Mouse (Mus musculus): ENCODE measurements at regions not wholly inside any gene's neighbourhood (a gene's known extent, or its start where the extent isn't known, plus 50 kb on each side); places are given as distances from the start of the nearest gene placed in this dataset.

GRCm38 (mm10) chr3:131886984-131887383 is 198.1 kb upstream of the Dkk2 start:
- DNase-seq (ENCODE audit: low spot score): no peak
- Histone ChIP-seq H3K27ac (ENCODE audit: low read depth) (no peak overlapping the region), H3K9ac (replicated peaks; ENCODE audit: low read depth, low read length) (no peak overlapping the region), H3K9me3 (replicated peaks; ENCODE audit: control insufficient read depth, low read length) (no peaks in the 10 kb centered on the region; the same call in 1 of the 2 replicates), H3K4me2 (ENCODE audit: low read depth, low read length) (no peak overlapping the region), H3K27me3 (ENCODE audit: control insufficient read depth, insufficient read depth, low read length) (no peaks in the 10 kb centered on the region), H3K4me1 (ENCODE audit: control insufficient read depth, insufficient read depth) (no peaks in the 10 kb centered on the region), H3K4me3 (ENCODE audit: low read depth, low read length) (no peak overlapping the region), H3K36me3 (replicated peaks; ENCODE audit: control insufficient read depth, insufficient read depth, low read length) (no peaks in the 10 kb centered on the region)
- WGBS: 90% methylated on average over 8 of the region's 8 CpGs
- TF ChIP-seq EP300 (IDR thresholded peaks at IDR 0.05; ENCODE audit: low read depth): no peak
- TF ChIP-seq CTCF (IDR thresholded peaks at IDR 0.05; ENCODE audit: low read depth): no peak
- no peak for ATAC-seq (ENCODE audit: insufficient read depth, low read depth)

GRCm38 (mm10) chr3:131887670-131888069 is 197.4 kb upstream of the Dkk2 start:
- no peaks in the 10 kb centered on the region for H3K36me3 ChIP-seq (replicated peaks; ENCODE audit: control insufficient read depth, insufficient read depth, low read length)

DNA sequence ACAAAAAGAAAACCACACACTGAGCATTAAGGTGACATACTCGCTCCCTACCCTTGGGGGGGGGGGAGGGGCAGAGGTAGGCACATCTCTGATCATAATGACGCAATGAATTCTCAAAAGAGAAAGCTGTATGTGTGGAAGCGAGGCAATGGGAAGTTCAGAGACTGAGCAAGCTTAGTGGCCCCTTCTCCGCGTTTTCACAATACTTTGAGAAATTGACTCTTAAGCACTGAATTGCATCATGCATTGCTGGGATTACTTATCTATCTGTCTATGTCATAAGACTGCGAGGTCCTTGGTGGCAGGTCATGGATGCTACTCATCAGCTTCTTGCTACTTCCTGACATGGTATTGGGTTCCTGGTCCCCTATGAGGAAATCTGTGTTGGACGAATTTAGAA is 193.2 kb upstream of the Dkk2 start:
- 76% methylated on average over 7 of the region's 7 CpGs for WGBS
- Histone ChIP-seq H3K9me3 (replicated peaks; ENCODE audit: control insufficient read depth, low read length) (no peaks in the 10 kb centered on the region), H3K4me1 (ENCODE audit: control insufficient read depth, insufficient read depth) (no peaks in the 10 kb centered on the region), H3K36me3 (replicated peaks; ENCODE audit: control insufficient read depth, insufficient read depth, low read length) (no peaks in the 10 kb centered on the region), H3K4me2 (ENCODE audit: low read depth, low read length) (no peak overlapping the region), H3K27me3 (ENCODE audit: control insufficient read depth, insufficient read depth, low read length) (no peaks in the 10 kb centered on the region), H3K27ac (ENCODE audit: low read depth) (no peak overlapping the region), H3K9ac (replicated peaks; ENCODE audit: low read depth, low read length) (no peak overlapping the region), H3K4me3 (ENCODE audit: low read depth, low read length) (no peak overlapping the region)
- no peak for ATAC-seq (ENCODE audit: insufficient read depth, low read depth)
- TF ChIP-seq CTCF (IDR thresholded peaks at IDR 0.05; ENCODE audit: low read depth) (no peak), EP300 (IDR thresholded peaks at IDR 0.05; ENCODE audit: low read depth) (no peak)
- no peak for DNase-seq (ENCODE audit: low spot score)

More at GRCm38 (mm10) chr3:131887670-131888069, 197.4 kb upstream of the Dkk2 start:
- WGBS: 72% methylated on average over 4 of the region's 4 CpGs
- no peak overlapping the region for H3K27ac ChIP-seq (ENCODE audit: low read depth)
- H3K9me3 ChIP-seq (replicated peaks; ENCODE audit: control insufficient read depth, low read length): no peaks in the 10 kb centered on the region; the same call in 1 of the 2 replicates
- no peak overlapping the region for H3K9ac ChIP-seq (replicated peaks; ENCODE audit: low read depth, low read length)
- ATAC-seq (ENCODE audit: insufficient read depth, low read depth) (no peak), DNase-seq (ENCODE audit: low spot score) (no peak)
- TF ChIP-seq CTCF (IDR thresholded peaks at IDR 0.05; ENCODE audit: low read depth): no peak
- TF ChIP-seq EP300 (IDR thresholded peaks at IDR 0.05; ENCODE audit: low read depth): no peak
- no peaks in the 10 kb centered on the region for H3K4me1 ChIP-seq (ENCODE audit: control insufficient read depth, insufficient read depth)
- H3K4me3 ChIP-seq (ENCODE audit: low read depth, low read length): no peak overlapping the region
- H3K4me2 ChIP-seq (ENCODE audit: low read depth, low read length): no peak overlapping the region
- H3K27me3 ChIP-seq (ENCODE audit: control insufficient read depth, insufficient read depth, low read length): no peaks in the 10 kb centered on the region

DNA sequence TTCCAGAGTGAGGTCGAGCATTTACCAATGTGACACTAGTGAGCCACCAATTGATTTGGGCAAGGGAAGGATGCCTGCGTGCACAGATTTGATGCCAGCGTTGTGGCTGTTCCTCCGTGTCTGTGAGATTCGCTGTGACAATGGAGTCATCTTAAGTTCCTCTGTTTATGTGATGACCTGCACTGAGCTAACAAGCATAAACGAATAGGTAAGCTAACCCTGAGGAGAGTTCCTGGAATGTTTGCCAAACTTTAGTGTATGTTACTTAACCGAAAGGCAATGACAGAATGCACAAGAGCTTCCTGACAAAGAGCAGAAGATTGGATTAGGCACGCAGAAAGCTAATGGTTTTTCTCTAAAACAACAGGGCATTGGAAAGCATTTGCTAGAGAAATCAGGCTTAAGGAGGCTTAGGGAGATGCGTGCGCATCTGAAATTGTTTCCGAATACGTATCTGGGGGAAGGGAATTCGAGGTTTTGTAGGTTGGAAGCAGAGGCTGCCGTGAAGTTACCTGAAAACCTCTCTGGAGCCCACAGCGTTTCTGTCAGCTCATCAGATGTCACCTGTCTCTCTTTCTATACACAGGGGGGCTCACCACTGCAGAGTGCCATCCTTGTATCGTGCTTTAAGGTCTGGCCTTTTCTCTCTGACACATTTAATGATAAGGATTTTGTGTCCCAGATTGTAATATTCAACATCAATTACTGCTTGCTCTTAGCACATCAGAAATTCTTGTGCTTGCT is 191.9 kb upstream of the Dkk2 start:
- Histone ChIP-seq H3K27me3 (ENCODE audit: control insufficient read depth, insufficient read depth, low read length) (no peaks in the 10 kb centered on the region), H3K27ac (ENCODE audit: low read depth) (no peak overlapping the region), H3K9ac (replicated peaks; ENCODE audit: low read depth, low read length) (no peak overlapping the region), H3K4me2 (ENCODE audit: low read depth, low read length) (no peak overlapping the region), H3K9me3 (replicated peaks; ENCODE audit: control insufficient read depth, low read length) (no peaks in the 10 kb centered on the region), H3K4me1 (ENCODE audit: control insufficient read depth, insufficient read depth) (no peaks in the 10 kb centered on the region), H3K36me3 (replicated peaks; ENCODE audit: control insufficient read depth, insufficient read depth, low read length) (no peaks in the 10 kb centered on the region), H3K4me3 (ENCODE audit: low read depth, low read length) (no peak overlapping the region)
- TF ChIP-seq EP300 (IDR thresholded peaks at IDR 0.05; ENCODE audit: low read depth) (no peak), CTCF (IDR thresholded peaks at IDR 0.05; ENCODE audit: low read depth) (no peak)
- ATAC-seq (ENCODE audit: insufficient read depth, low read depth) (no peak), DNase-seq (ENCODE audit: low spot score) (no peak)
- 63% methylated on average over 16 of the region's 16 CpGs for WGBS

- Histone ChIP-seq H3K9ac (replicated peaks; ENCODE audit: low read depth, low read length) (no peak overlapping the region), H3K36me3 (replicated peaks; ENCODE audit: control insufficient read depth, insufficient read depth, low read length) (no peaks in the 10 kb centered on the region), H3K4me1 (ENCODE audit: control insufficient read depth, insufficient read depth) (no peaks in the 10 kb centered on the region), H3K4me3 (ENCODE audit: low read depth, low read length) (no peak overlapping the region), H3K4me2 (ENCODE audit: low read depth, low read length) (no peak overlapping the region), H3K27me3 (ENCODE audit: control insufficient read depth, insufficient read depth, low read length) (no peaks in the 10 kb centered on the region), H3K9me3 (replicated peaks; ENCODE audit: control insufficient read depth, low read length) (no peaks in the 10 kb centered on the region), H3K27ac (ENCODE audit: low read depth) (no peak overlapping the region)
- ATAC-seq (ENCODE audit: insufficient read depth, low read depth) (no peak), DNase-seq (ENCODE audit: low spot score) (no peak)
- 58% methylated on average over 1 of the region's 1 CpGs for WGBS
- TF ChIP-seq EP300 (IDR thresholded peaks at IDR 0.05; ENCODE audit: low read depth) (no peak), CTCF (IDR thresholded peaks at IDR 0.05; ENCODE audit: low read depth) (no peak)
Observed at GRCm38 (mm10) chr3:131895057-131895456, 190.0 kb upstream of the Dkk2 start.

DNA sequence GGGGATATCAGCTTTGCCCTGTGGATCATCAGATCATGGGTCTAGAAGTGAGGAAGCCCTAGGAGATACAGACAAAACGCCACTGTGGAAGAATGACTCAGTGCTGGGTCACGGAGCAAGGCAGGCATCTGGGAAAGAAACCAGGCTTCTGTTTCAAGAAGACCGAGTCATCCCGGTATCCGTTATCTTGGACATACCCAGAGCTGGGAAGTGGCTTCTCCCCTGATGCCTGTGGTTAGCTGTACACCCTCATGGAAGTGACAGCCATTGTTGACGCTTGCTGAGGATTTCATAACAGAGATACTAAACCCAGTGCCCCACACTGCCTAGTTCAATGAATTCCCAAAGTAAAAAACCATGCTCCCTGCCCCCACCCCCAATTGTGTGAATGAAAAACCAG is 171.6 kb upstream of the Dkk2 start:
- no peak for DNase-seq (ENCODE audit: low spot score)
- no peaks in the 10 kb centered on the region for H3K27me3 ChIP-seq (ENCODE audit: control insufficient read depth, insufficient read depth, low read length)
- WGBS: 29% methylated on average over 6 of the region's 6 CpGs
- no peak overlapping the region for H3K4me2 ChIP-seq (ENCODE audit: low read depth, low read length)
- TF ChIP-seq EP300 (IDR thresholded peaks at IDR 0.05; ENCODE audit: low read depth) (no peak), CTCF (IDR thresholded peaks at IDR 0.05; ENCODE audit: low read depth) (no peak)
- no peaks in the 10 kb centered on the region for H3K4me1 ChIP-seq (ENCODE audit: control insufficient read depth, insufficient read depth)
- no peak overlapping the region for H3K27ac ChIP-seq (ENCODE audit: low read depth)
- H3K9ac ChIP-seq (replicated peaks; ENCODE audit: low read depth, low read length): no peak overlapping the region
- H3K4me3 ChIP-seq (ENCODE audit: low read depth, low read length): no peak overlapping the region
- no peak for ATAC-seq (ENCODE audit: insufficient read depth, low read depth)
- no peaks in the 10 kb centered on the region for H3K36me3 ChIP-seq (replicated peaks; ENCODE audit: control insufficient read depth, insufficient read depth, low read length)
- H3K9me3 ChIP-seq (replicated peaks; ENCODE audit: control insufficient read depth, low read length): no peaks in the 10 kb centered on the region

All from heart, postnatal 0 days (tissue).